Mouse (Mus musculus): Measurements from ENCODE around the gene Vmac.
A peak's percentile ranks its signal among the peaks of the same experiment; 100 is the strongest.

The Vmac gene

DNA sequence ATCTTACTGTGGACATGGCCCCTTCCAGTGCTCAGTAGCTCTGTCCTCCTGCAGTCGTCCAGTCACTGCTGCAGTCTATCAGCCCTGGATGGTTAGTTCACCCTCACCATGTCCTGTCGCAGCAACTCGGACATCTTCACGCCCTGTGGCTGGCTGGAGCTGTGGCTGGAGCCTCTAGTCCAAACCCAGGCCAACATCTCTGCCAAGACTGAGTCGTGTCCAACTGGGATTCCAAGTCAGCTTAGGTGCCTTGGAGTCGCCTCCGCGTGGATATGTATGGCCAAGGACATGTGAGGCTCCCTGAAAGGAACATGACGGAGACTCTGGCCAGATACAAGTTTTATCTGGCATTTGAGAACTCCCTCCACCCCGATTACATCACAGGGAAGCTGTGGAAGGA, 20.4 kb upstream of the Vmac start:
- no peak for DNase-seq

DNA sequence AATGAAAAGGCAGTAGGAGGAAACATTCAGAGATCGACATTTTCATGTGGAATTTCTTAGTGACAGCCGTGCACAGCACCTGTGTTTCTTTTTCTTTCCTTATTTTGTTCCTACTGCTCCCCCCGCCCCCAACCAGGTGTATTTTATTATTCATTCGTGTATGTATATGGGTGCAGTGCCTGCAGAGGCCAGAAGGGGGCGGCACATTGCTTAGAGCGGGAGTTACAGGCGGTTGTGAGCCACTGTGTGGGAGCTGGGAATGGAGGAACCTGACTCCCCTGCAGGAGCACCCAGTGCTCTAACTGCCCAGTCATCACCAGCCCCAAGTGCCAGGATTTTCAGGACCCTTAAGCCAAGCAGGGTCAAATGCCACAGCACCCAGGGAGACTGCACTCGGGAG, 18.7 kb upstream of the Vmac start:
- DNase-seq, result no peak

DNA sequence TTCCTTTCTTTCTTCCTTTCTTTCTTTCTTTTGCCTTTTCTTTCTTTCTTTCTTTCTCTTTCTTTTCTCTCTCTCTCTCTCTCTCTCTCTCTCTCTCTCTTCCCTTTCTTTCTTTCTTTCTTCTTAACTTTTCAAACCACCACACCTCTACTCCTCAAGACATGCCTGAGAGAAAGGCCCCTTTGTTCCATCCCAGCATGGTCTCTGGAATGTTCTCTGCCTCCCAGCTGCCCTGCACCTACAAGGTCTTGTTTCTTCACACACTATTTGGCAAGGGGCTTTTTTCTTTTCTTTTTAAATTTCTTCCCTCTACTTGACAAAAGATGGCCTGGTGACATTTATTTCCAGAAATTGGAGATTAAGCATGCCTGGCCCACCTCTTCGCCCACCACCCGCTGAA, 11.8 kb upstream of the Vmac start:
- no peak for DNase-seq

DNA sequence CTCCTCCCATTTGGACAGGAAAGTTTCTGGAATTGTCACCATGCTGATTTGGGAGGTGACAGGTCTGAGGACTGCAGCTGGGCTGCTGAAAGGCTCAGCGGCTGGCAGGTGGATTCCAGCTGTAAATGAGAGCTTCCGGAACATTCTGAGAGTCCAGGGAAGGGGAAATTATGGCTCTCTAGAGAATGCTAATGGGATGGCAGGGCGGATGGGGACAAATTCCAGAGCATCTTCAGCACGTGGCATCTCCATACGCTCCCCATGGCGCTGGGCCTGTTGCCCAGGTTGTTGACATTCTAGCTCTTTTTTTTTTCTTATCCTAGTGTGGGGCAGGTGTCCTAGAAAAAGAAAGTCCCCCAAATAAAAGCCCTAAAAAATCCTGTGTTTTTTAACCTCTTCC, 11.3 kb upstream of the Vmac start:
- no peak for DNase-seq

DNA sequence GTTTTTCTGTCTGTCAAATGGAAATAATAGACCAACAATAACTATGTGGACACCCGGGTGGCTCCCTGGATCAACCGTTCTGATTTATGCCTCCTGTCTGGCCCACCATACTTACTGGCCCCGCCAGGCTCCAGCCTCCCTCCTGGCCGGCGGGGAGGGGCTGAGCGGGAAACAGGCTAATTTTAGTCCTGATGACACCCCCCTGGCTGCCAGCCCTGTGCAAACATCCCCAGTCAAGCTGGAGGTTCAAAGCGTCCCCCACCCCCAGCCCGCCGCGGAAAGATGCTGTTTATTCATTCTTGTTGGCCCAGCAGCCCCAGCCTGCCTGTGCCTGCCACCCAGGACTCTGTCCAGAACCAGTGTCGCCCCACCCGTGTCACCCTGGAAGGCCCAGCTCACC, 10.3 kb upstream of the Vmac start:
- no peak for DNase-seq

DNA sequence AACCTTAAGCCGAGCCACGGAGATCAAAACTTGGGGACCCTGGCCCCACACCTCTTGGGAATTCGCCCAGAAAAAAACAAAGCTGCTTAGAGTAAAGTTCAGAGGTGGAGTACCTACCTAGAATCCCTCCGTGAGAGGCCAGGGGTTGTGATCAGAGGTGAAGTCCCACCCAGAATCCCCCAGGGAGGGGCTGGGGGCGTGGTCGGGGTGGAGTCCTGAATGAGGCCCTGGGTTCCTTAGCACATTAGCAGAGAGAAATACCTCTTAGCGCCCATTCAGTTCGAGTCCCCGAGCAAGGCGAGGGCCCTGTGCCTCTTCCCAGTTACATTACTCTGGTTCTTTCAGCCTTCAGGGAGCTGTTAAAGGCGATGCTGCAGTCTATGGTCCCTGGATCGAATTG, 9.8 kb upstream of the Vmac start:
- no peak for DNase-seq

DNA sequence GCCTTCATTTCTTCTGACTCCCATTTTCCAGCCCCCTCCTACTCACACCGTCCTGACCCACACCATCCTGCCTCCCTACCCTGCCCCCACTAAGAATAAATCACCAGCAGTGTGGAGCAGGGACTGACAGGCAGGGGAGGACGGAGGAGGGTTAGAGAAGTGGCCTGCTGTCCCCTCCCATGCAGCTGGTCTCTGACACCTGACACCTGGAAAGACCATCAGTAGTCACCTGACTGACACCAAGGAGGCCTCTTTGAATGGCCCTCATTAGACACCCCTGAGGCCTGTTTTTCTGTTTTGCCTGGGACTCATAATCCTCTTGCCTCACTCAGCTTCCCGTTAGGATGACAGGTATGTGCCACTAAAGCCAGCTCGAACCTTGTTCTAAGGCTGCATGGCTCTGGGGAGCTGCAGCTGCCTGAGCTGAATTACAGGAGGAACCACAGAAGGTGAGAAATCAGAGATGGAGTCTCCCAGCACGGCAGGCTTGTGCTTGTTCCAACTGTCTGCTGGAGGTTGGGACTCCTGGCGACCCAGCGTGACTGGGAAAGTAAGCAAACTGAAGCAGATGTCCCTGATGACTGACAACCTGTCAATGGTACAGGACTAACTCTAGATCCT, 9.3 kb upstream of the Vmac start:
- no peak for DNase-seq

DNA sequence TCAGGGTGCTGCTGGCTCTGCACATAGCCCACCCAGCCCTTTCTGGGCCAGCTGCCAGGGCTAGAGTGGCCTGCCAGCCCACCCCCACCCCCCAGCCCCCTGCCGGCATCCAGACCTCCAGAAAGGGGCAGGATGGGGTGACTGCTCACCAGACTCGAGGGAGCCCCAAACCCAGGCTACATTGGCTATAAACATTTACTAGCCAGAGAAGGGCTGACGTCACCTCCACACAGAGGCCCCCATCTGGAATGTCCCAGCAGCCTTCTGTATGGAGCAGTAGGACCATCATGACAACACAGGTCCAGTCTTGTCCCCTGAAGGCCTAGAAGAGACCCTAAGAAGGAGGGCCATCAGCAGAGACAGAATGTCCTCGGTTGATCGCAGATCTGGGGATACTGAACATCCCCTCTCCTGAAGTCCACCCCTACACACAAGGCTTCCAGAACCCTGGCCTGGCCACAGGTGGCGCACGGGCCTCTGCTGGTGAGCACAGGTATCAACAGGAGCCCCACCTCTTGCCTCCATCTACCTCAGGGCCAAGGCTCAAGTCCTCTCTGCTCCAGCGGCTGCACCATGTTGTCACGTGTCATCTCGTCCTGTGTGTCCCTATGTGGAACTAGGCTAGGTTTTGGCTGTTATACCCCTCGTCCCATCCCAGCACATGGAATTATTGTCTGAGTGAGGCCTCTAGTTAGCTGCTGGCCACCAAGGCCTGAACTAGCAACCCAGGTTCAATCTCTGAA, 5.8 kb upstream of the Vmac start:
- no peak for DNase-seq

DNA sequence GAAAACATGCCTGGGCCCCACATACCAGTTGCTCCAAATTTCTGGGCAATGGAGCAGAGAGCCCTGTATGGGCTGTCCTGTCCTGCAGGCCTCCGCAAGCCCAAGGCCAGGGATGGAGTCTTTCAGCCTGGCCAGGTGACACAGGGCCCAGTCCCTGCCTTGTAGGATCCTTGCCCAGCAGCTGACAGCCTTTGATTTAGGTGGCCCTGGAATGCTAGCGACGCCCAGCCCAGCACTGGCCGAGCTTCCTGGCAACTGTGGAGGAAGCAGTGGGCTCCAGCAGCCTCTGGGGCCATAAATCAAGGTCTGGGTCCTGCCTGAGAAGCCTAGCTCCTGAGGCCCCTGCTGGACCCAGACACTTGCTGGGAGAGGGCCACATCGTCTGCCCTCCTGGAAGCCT, 4.6 kb upstream of the Vmac start:
- DNase-seq, result no peak

DNA sequence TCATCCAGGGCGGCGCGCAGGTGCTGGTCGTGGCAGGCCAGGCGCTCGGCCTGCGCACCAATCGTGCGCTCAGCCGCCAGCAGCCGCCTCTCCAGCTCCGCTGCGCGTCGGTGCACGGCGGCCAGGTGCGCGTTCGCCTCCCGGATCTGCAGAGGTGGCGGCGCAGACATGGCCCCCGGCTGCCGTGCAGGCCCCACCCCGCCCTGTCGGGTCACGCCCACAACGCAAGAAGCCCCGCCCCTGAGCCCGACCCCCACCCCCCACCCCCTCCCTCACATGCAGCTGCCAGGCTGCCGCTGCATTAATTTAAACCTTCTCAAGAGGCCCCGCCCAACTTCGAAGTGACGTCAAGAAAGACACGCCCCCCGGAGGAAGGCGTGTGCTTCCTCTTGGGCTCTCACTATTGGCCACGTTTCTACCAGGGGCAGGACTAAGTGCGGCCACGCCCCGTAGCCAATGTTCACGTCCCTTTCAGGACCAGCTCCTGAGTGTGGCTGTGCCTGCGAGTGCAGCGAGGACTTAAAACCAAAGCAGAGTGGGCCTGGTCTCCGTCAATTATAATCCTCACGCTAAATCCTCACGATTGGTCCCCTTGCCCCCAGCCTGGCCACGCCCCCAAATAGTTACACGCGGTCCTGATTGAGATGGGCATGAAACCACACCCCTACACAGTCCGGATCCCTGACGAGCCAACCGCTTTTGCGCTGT, 1.0 kb downstream of the Vmac start:
- peak; percentile 94 to 97 for DNase-seq

DNA sequence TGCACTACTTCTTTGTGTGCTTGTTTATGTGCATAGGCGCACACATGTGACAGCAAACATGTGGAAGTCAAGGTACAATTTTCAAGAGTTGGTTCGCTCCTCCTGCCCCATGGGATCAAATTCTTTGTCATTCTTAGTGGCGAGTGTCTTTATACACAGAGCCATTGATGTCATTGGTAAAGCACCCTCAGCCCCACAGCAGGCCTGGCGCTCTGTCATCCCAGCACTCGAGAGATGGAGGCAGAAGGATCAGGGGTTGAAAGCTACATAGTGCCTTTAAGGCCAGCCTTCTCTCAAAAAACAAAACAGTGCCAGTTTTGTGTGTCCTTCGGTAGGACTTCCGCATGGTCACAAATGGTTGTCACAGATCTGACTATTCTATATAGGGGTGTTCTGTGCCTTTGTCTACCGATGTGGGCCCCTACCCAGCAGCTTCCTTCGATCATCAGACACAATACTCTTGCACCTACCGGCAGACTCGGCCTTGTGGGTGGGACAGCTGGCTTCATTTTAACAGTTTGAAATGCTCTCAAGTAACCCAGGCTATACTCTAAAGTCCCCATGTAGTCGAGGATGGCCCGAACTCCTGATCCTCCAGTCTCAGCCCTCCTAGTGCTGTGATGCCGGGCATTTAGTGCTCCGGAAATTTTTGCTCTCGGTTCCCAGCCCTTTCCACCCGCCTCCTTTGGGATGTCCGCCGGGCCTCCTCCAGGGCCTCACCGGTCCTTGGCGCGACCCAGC, 1.7 kb downstream of the Vmac start:
- DNase-seq, result no peak

DNA sequence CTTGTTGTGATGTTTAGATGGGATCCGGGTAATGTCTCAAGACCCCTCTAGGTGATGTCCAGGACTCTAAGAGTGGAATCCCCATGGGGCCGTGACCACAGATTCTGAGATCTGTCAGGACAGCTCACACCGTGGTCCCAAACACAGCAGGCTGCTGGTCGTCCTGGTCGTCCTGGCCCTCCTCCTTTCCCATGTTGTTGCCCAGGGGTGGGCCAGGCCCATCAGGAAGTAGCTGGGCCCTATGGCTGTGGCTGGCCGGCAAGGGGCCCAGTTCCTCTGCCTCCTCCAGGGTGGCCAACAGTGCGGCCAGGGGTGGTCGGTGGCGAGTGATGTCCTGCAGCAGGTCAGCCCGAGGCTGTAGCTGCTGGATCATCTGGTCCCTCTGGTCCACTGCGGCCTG, 2.5 kb downstream of the Vmac start:
- DNase-seq, result no peak

DNA sequence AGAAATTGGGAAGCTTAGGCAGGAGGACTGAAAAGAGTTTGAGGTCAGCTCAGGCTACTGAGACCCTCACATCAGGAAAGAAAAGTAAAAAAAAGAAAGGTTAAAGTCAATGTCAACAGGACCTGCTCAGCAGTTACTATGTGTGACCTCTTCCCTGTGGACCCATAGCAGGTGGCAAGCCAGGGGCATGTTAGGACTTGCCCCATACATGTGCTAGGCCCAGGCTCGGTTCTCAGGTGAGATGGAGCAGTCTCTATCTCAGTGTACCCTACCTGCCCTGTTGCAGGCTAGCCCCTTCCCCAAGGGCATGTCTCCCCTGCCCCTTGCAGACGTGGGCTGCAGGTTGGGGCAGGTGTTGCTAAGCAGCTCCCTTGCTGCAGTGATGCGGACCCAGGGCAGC, 8.1 kb downstream of the Vmac start:
- DNase-seq, result no peak

DNA sequence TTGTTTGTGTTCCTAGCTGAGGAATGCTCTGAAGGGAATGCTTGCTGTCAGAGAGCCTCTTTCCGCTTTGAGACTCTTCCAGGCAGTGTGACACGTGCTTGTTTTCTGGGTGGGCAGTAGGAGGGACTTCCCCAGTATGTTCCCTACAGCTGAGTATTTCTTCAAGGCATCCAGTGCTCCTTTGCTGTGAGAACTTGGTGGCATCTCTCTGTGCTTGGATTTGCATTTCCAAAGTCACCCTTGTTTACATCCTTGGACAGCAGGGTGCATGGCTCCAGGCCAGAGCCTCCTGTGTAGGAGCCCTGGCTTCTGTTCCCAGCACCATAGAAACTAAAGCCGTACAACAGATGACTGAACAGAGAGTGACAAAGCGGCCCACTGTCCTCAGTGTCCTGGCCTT, 9.1 kb downstream of the Vmac start:
- no peak for DNase-seq

DNA sequence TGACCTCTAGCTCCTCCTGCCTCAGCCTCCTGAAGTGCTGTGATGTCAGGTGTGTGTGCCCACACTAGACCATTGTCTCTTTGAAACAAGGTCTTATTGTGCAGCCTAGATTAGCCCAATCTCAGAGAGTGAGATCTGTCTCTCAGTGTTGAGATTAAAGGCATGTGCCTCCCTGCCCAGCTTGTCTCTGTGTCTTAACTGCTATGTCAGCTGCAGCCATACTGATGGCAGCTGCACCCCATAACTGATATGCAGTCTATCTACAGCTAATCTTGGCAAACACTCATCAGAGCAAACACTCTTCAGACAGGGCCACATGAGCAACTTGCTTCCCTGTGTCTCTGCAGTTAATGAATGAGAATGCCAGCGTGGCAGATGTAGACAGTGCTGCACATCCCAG, 11.3 kb downstream of the Vmac start:
- DNase-seq, result no peak

DNA sequence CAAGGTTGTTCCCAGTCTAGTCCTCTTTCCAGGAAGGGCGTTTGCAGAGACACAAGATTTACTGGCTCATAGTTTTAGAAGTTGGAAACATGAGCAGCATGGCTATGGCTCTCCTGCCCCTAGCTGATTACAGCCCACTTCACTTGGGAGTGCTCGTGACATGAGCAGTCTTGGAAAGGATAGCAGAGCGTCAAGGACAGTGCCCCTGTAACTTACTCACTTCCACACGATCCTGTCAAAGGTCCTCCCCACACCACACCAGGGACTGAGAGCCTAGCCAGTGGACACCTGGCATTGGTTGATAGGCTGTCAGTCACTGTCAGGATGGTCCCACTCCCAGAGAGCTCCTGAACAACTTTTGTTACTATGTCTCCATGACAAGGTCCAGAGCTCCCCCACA, 14.8 kb downstream of the Vmac start:
- DNase-seq, result no peak

DNA sequence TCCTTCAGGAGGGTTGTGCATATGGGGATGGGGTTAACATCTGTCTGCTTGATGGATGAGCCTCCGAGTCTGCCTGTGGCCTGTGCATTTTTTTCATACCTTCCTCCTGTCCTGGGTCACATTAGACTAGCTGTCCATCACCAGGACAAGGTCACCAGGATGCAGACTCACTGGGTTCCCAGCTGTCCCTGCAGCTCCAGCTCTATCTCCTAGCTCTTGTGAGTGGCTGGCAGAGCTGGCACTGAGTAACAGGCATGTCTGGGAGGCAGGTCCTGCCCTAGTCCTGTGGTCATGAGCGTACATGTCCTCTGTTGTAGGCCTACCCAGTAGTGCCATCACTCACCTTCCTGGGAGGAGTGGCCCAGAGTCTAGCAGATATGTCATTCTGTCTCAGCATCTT, 17.4 kb downstream of the Vmac start:
- DNase-seq, result no peak

DNA sequence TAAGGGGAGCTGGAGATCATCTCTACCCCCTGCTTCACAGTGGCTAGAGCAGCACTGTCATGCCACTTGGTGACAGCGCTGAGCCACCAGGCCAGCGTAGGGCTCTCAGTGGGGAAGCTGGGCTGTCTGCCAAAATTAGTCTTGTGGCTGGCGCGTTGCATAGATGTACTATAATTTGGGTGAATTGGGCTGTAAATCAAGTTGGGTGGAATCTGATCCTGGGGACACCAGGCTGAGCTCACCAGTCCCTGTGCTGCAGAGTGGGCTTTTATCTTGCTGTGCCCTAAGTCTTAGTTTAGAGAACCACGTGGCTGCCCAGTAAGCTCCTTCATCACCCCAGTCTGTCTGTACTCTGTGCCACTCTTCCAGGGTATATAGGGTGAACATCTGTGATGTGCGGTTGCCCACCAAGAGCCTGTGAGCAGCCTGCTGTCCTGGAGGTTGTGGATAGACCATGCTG, 23.9 kb downstream of the Vmac start:
- no peak for DNase-seq

DNA sequence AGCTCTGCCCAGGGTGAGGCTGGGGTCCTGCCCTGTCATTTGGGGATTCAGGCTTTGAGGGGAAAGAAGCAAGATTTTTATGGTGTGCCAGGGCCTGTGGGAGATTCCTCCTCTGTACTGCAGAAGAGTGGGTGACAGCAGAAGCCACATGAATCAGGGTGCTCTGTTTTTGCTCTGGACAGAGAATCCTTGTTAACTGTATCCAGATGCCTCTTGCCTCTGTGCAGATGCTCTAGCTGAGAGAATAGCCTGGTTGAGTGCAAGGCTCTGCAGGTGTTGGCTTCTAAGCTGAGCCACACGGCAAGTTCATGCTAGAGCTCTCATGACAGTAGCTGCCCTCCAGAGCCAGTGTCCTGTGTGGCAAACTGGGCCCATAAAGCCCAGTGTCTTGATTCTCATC, 24.4 kb downstream of the Vmac start:
- DNase-seq, result no peak

DNA sequence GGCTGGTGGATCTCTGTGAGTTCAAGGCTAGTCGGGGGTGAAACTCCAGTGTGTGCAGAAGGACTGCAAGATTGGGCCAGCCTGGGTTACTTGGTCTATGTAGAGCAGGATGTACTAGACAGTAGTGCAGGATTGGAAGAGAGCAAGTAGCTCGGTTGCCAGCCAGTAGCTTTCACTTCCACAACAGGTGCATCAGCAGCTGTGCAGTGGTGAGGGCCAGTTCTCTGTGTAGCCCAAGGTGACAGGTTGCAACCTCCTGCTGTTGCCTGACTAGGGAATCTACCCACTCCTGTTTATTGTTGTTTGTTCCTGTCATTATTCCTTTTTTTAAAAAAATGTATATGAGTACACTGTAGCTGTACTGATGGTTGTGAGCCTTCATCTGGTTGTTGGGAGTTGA, 29.1 kb downstream of the Vmac start:
- DNase-seq, result no peak

DNA sequence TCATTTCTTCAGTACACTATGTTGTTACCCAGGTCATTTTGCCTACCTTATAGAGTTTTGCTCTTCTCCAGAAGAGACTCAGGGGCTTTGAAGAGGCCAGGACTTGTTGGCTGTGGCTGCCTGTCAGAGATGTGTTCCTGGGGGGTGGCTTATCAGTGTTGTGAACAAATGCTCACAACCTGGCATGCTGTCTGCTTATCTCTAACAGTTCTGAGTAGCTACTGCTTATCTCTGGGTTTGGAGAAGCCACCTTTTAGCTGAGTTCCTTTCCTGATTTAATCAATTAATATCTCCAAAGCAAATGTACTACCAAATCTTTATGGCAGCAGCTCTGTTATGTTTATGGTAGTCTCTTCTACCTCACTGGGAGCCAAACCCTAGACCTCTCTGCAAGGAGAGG, 29.8 kb downstream of the Vmac start:
- DNase-seq, result no peak

DNA sequence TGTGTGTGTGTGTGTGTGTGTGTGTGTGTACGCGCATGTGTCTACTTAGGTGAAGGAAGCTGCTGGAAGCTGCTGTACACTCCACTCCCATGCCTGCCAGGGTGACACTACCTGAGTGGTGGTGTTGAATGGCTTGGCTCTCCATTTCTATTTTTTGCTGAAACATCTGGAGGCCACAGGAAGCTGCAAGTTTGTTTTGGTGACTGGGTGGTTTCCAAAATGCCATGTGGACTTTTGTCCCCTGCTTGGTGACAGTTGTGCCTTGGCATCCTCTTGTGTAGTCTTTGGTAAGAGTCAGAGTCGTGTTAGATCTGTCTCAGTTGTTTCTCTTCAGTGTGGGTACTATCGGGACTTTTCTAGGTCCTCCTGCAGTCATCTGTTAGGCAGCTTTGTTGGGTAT, 31.0 kb downstream of the Vmac start:
- no peak for DNase-seq

DNA sequence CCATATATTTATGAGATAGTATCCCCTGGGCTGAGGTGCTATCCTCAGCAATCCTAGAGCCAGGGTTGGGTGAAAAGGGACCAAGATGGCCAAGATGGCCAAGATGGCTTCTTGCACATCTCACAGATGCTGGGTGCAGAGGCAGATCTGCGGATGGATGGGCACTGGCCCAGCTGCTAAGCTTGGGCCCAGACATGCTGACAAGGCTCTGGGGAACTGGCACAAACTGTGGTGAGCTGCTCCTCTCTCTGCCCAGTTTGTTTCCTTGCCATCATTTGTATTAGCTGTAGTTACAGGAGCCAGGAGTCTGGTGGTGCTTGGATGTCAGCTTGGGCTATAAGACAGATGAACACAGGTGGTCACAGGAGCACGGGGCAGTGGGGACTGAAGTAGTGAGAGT, 33.2 kb downstream of the Vmac start:
- no peak for DNase-seq
